Mouse (Mus musculus) myocyte (in vitro differentiated cells): ENCODE results near the gene Ptger4. TPM values are rescaled to one million over a fixed set of nuclear protein-coding genes. Genes with fewer than 3 reads are reported as not detected.
A peak's percentile ranks its signal among the peaks of the same experiment; 100 is the strongest.

Source experiments
- H3K27me3 ChIP-seq: one replicate; pipeline ENCODE4 v1.6.1; 2011; ENCODE audit not compliant: control insufficient read depth, insufficient read depth, insufficient read length
- H3K36me3 ChIP-seq: one replicate; pipeline ENCODE4 v1.6.1; 2011; ENCODE audit not compliant: control insufficient read depth, insufficient read depth
- H3K4me2 ChIP-seq: one replicate; pipeline ENCODE4 v1.6.1; 2011; ENCODE audit warnings: low read depth, control low read depth
- H3K4me3 ChIP-seq: one replicate; pipeline ENCODE4 v1.5.1; 2011; ENCODE audit warnings: mild to moderate bottlenecking, control low read depth, moderate library complexity
- H3K79me2 ChIP-seq: one replicate; pipeline ENCODE4 v1.6.1; 2011; ENCODE audit not compliant: control insufficient read depth, insufficient read depth
- H3ac ChIP-seq: one replicate; pipeline ENCODE4 v1.6.1; 2011; ENCODE audit not compliant: control insufficient read depth, insufficient read length
- CEBPB ChIP-seq: IDR thresholded peaks from 2 replicates; pipeline ENCODE4 v1.6.1; 2011; ENCODE audit warnings: mild to moderate bottlenecking, moderate library complexity; ENCODE audit not compliant: poor library complexity, insufficient read depth, severe bottlenecking
- E2F4 ChIP-seq: IDR thresholded peaks from one replicate; pipeline ENCODE4 v1.6.1; 2011; ENCODE audit warnings: mild to moderate bottlenecking, control low read depth, moderate library complexity; ENCODE audit not compliant: insufficient read depth
- MAX ChIP-seq: IDR thresholded peaks from one replicate; pipeline ENCODE4 v1.6.1; 2011; ENCODE audit warnings: low read depth, mild to moderate bottlenecking, control low read depth
- MYOD1 ChIP-seq, 3 experiments: IDR thresholded peaks; one replicate each; pipeline ENCODE4 v1.6.1; 2011; ENCODE audit warnings: control low read depth in 2 of 3, low read depth in 2 of 3, mild to moderate bottlenecking in 2 of 3, moderate library complexity in 1 of 3; ENCODE audit not compliant: insufficient read length in 2 of 3, control insufficient read depth in 1 of 3
- MYOG ChIP-seq, 3 experiments: IDR thresholded peaks; one replicate each; pipeline ENCODE4 v1.6.1; 2011; ENCODE audit warnings: control low read depth in 2 of 3, low read depth in 2 of 3, mild to moderate bottlenecking in 2 of 3; ENCODE audit not compliant: insufficient read length in 2 of 3, control insufficient read depth in 1 of 3, insufficient read depth in 1 of 3
- POLR2A ChIP-seq: IDR thresholded peaks from one replicate; pipeline ENCODE4 v1.6.1; 2011; ENCODE audit warnings: low read depth, mild to moderate bottlenecking, control low read depth, moderate library complexity; ENCODE audit not compliant: insufficient read length
- POLR2AphosphoS2 ChIP-seq: IDR thresholded peaks from one replicate; pipeline ENCODE4 v1.6.1; 2011; ENCODE audit warnings: low read depth, control low read depth; ENCODE audit not compliant: insufficient read length
- REST ChIP-seq: IDR thresholded peaks from one replicate; pipeline ENCODE4 v1.6.1; 2011; ENCODE audit warnings: mild to moderate bottlenecking, control low read depth, moderate library complexity; ENCODE audit not compliant: insufficient read depth, insufficient read length
- SRF ChIP-seq: IDR thresholded peaks from one replicate; pipeline ENCODE4 v1.6.1; 2011; ENCODE audit warnings: low read depth; ENCODE audit not compliant: control insufficient read depth, insufficient read length
- TCF12 ChIP-seq: IDR thresholded peaks from one replicate; pipeline ENCODE4 v1.6.1; 2011; ENCODE audit warnings: mild to moderate bottlenecking, control low read depth; ENCODE audit not compliant: poor library complexity, insufficient read depth, severe bottlenecking
- TCF3 ChIP-seq: IDR thresholded peaks from one replicate; pipeline ENCODE4 v1.6.1; 2011; ENCODE audit warnings: low read depth, control low read depth; ENCODE audit not compliant: insufficient read length
- USF1 ChIP-seq: IDR thresholded peaks from one replicate; pipeline ENCODE4 v1.6.1; 2011; ENCODE audit warnings: low read depth, mild to moderate bottlenecking, control low read depth, moderate library complexity
- polyA plus RNA-seq: library from polyadenylated mRNA; unstranded; fragments of >200 nt; fragmentation: generic; extraction: Trizol; gene quantifications from one replicate; pipeline ENCODE4 v1.2.1, GENCODE M21; 2012; ENCODE audit warnings: missing spikeins

Ptger4 gene
- polyA plus RNA-seq, 1 experiment: 0.95 TPM

DNA sequence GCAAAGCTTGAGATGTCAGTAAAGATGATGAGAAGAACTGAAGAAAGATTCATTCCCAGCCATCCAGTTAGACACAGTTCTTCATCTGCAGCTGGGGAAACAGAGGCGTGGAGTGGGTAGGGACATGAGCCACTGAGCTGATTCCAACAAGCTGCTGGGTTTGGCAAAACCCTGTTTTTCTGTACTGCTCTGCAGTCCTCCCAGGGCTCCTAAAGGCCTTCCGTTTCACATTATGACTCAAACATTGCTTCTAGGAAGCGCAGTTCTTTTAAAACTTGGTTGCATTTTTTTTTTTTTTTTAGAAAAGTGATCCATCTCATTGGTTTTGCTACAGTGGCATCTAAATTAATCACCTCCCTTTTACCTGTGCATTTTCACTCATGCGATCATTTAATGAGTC is 5.4 kb downstream of the Ptger4 start:
- H3K4me3 ChIP-seq: no peak overlapping the region
- TF ChIP-seq POLR2AphosphoS2 (no peak), MAX (no peak), REST (no peak), USF1 (no peak), SRF (no peak), CEBPB (no peak), MYOG (IDR thresholded peaks at IDR 0.05; ENCODE audit: control insufficient read depth in 1 of 3, insufficient read depth in 1 of 3, insufficient read length in 2 of 3, low read depth in 2 of 3) (no peak), E2F4 (no peak), TCF3 (no peak), TCF12 (no peak)
- H3K27me3 ChIP-seq: no peaks in the 10 kb centered on the region
- H3K4me2 ChIP-seq: peak overlapping the region; percentile 26
- H3K79me2 ChIP-seq: peaks cover 36% of the 10 kb centered on the region
- no peaks in the 10 kb centered on the region for H3K36me3 ChIP-seq
- no peak overlapping the region for H3ac ChIP-seq

DNA sequence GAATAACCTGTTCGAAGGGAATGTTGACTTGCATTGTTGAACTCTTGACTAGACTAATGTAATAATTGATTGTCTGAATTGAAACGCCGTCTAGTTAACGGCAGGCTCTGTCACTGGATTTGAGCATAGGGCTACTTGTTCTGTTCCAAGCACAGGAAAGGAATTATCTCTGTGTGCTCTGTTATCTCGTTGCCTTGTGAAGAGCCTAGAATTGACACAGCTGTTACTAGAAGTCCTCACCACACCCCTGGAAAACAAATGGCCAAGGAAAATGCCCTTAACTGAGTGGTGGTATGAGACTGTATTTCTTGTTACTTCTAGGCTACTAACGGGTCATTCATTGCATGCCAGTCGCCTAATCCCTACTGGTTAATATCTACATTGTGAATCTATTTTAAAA is 5.9 kb downstream of the Ptger4 start:
- TF ChIP-seq MYOD1 (IDR thresholded peaks at IDR 0.05; ENCODE audit: control insufficient read depth in 1 of 3, insufficient read length in 2 of 3, low read depth in 2 of 3) (peak in 2 of 3 experiments; percentile 31 to 42), MYOG (IDR thresholded peaks at IDR 0.05; ENCODE audit: control insufficient read depth in 1 of 3, insufficient read depth in 1 of 3, insufficient read length in 2 of 3, low read depth in 2 of 3) (peak in 1 of 3 experiments; percentile 62), POLR2A (no peak)
- Histone ChIP-seq H3ac (no peak overlapping the region), H3K27me3 (no peaks in the 10 kb centered on the region), H3K79me2 (peaks cover 31% of the 10 kb centered on the region), H3K4me3 (no peak overlapping the region), H3K4me2 (peak overlapping the region; percentile 26), H3K36me3 (no peaks in the 10 kb centered on the region)

DNA sequence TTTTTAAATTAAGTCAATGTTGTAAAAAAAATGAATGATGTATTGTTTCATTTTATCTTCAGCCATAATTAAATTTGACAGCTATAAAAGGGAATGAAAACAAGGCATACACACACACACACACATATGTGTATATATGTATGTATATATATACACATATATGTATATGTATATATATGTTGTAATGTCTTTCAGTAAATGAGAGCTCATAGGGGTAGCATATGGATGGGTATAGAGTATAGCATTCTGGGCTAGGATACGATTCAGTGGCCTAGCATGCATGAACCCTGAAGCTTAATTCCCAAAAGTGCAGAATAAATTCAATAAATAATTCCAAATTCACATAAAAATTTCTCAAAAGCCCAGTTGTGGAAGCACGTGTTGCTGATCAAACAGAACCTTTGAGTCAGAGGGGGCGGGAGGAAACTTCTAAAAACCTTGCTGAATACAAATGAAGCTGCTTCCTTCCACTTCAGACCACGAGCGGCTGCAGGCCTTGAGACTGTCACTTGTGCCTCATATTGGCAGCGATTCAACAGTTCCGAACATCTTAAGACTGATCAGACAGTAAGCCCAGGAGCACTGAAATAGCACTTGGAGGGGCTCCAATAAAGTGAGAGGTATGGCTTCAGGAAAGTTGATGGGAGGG is 6.9 kb downstream of the Ptger4 start:
- Histone ChIP-seq H3K4me3 (no peak overlapping the region), H3ac (no peak overlapping the region), H3K79me2 (peaks cover 25% of the 10 kb centered on the region), H3K27me3 (no peaks in the 10 kb centered on the region), H3K4me2 (no peak overlapping the region), H3K36me3 (no peaks in the 10 kb centered on the region)
- no peak for TF ChIP-seq POLR2A
- TF ChIP-seq MYOG (IDR thresholded peaks at IDR 0.05; ENCODE audit: control insufficient read depth in 1 of 3, insufficient read depth in 1 of 3, insufficient read length in 2 of 3, low read depth in 2 of 3): no peak
- TF ChIP-seq TCF3: no peak
- TF ChIP-seq POLR2AphosphoS2: no peak
- TF ChIP-seq MAX: no peak
- no peak for TF ChIP-seq MYOD1 (IDR thresholded peaks at IDR 0.05; ENCODE audit: control insufficient read depth in 1 of 3, insufficient read length in 2 of 3, low read depth in 2 of 3)
- no peak for TF ChIP-seq CEBPB
- TF ChIP-seq REST: no peak
- no peak for TF ChIP-seq USF1
- no peak for TF ChIP-seq E2F4
- TF ChIP-seq SRF: no peak
- no peak for TF ChIP-seq TCF12

DNA sequence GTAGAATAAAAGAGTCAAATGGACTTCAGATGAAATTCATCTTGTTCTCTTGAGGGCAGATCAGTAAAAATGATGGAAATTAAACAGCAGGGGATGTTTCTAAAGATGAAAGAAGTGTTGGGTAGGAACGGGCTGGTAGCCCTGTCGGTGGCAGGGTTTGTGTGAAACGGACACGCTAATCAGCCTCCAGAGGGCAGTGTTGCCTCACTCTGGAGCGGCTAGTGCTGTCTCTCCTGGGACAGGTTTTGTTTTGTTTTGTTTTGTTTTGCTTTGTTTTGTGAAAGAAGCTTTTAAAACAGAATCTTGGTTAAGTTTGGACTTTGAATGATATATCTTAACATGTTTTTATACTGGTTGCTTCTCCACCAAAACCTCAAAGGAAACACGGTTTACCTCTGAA is 7.4 kb downstream of the Ptger4 start:
- no peak for TF ChIP-seq MAX
- TF ChIP-seq TCF3: no peak
- TF ChIP-seq USF1: no peak
- TF ChIP-seq CEBPB: no peak
- TF ChIP-seq SRF: no peak
- no peak for TF ChIP-seq REST
- Histone ChIP-seq H3K36me3 (no peaks in the 10 kb centered on the region), H3K4me2 (peak overlapping the region; percentile 41), H3K79me2 (peaks cover 25% of the 10 kb centered on the region), H3K4me3 (no peak overlapping the region), H3ac (no peak overlapping the region), H3K27me3 (no peaks in the 10 kb centered on the region)

DNA sequence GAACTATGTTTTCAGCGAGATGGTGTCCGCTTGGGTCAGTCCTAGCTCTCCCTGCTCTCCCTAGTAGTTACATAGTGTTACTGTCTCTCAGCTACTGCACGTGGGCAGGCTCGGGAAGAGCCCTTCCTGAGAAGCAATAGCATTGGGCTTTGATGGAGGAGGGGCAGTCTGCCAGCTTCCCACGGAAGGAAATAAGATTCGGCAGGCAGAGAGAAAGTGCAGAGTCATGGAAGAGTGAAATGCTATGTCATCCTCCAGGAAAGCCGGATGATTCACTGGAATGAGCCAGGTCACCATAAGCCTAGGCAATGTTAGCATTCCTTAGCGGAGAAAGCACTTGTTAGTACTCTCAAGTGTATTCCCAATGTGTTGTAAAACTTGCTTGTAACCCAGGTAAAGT is 8.5 kb downstream of the Ptger4 start:
- Histone ChIP-seq H3K4me3 (no peak overlapping the region), H3K27me3 (no peaks in the 10 kb centered on the region), H3K4me2 (peak overlapping the region; percentile 27), H3K36me3 (no peaks in the 10 kb centered on the region), H3ac (no peak overlapping the region), H3K79me2 (peaks cover 15% of the 10 kb centered on the region)
- TF ChIP-seq USF1 (no peak), REST (no peak), MYOD1 (IDR thresholded peaks at IDR 0.05; ENCODE audit: control insufficient read depth in 1 of 3, insufficient read length in 2 of 3, low read depth in 2 of 3) (no peak), TCF12 (no peak), E2F4 (no peak), MAX (no peak), TCF3 (no peak), SRF (no peak), MYOG (IDR thresholded peaks at IDR 0.05; ENCODE audit: control insufficient read depth in 1 of 3, insufficient read depth in 1 of 3, insufficient read length in 2 of 3, low read depth in 2 of 3) (no peak), POLR2A (no peak), POLR2AphosphoS2 (no peak)
